Mouse (Mus musculus) inflammation-experienced regulatory T-cells, adult 6 months (primary cell): ENCODE data around the gene Zfp648. TPM values are rescaled to one million over a fixed set of nuclear protein-coding genes. Genes with fewer than 3 reads are reported as not detected.
A peak's percentile ranks its signal among the peaks of the same experiment; 100 is the strongest.

ENCODE experiments used
- ATAC-seq: one replicate; pipeline ENCODE4 v1.8.0; 2017
- polyA plus RNA-seq, 3 experiments: library from polyadenylated mRNA; unstranded; fragments of 100-300 nt; shearing (Covaris generic); gene quantifications; one replicate each; pipeline ENCODE4 v1.2.1; 2017

Gene Zfp648
- not detected for polyA plus RNA-seq

DNA sequence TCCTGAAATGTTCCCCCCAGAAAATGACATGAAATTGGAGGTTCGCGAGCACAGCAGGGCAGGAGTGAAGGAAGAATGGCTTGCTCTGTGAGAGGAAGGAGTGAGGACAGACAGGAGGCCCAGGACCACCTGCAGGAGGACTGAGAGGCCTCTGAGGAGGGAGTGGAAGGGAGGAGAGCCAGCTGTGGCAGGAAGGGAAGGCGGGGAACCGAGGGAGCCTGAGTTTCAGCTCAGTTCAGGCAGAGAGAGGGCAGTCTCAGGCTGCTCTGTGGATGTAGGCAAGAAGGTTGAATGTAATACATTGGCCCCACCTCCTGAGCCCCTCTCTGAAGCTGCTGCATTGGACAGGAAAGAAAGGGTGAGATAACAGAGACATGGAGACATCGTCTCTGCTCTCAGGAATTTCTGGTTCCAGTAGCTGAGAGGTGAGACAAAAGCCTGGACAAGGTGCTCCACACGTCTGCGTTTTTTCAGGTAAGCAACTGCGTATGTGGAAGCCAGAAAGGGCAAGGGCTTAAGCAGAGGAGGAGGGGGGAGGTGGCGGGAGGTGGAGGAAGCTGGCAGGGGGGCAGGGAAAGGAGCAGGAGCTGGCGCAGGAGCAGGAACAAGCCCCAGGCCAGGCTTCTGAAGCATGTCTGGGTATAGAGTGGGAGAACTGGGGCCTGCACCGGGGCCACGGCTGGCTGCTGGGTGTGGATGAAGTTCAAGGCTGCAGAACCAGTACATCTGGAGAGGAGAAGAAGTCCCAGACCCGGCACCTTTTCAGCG, at the start of gene Zfp648:
Gene Zfp648, plus strand, starts transcription at position 233 of the 768 bp plus-strand sequence.
- no peak for ATAC-seq

GRCm38 (mm10) chr1:154152539-154152938, 48.4 kb upstream of the Zfp648 start:
- no peak for ATAC-seq

DNA sequence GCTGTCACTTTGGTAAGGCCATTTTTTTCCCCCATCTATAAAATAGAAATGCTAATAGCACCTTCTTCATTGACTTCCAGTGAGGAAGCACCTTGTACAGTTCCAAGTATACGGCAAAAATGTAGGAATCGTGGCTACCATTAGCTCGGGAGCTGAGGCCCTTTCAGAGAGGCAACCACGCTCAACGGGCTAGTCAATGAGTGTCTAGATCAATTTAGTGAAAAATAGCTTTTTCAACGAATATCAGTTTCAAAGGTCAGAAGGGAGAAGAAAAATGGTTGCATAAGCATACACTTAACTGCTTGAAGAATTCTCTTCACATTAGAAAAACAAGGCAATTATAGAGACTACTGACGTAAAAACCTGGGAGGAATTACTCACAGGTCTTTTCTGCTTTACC, 47.2 kb upstream of the Zfp648 start:
- ATAC-seq, result no peak

- no peak for ATAC-seq
Observed at GRCm38 (mm10) chr1:154156177-154157062, 44.6 kb upstream of the Zfp648 start.

DNA sequence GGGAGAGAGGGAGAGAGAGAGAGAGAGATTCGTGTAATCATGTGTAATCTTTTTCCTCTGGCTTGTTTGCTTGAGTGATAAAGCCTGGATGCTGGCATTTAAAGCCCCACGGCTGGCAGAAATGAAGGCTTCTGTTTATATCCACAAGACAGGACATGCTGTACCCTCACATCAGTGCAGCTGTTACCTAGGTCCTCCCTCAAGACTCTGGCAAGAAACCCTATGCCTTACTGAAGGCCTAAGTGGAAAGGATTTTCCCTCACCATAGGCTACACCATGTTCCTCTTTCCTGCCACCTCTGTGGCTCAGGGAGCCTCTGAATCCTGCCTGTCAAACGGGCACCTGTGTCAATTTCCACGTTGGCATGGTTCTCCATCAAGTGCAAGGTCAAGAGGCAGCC, 43.9 kb upstream of the Zfp648 start:
- ATAC-seq, result no peak

GRCm38 (mm10) chr1:154167696-154168095, 33.3 kb upstream of the Zfp648 start:
- ATAC-seq, result no peak

- ATAC-seq, result no peak
Observed at GRCm38 (mm10) chr1:154175334-154175733, 25.7 kb upstream of the Zfp648 start.

DNA sequence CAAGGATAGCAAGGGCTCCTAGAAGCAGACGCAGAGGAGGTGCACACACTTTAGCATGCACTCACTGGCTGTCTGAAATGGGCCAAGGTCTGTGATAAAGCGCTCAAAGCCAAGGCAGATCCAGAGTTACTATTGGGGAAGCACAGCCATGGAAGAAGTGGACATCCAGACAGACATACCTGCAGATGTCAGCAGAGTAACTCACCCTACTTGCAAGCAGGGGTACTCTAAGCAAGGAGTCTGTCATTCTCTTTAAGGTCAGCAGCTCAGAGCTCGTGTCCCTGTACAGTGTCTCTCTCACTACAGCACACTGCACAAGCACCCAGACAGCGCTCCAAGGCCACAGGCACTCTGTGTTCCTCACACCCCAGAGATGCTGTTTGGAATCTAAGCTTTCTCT, 23.2 kb upstream of the Zfp648 start:
- no peak for ATAC-seq

GRCm38 (mm10) chr1:154178541-154179155, 22.3 kb upstream of the Zfp648 start:
- no peak for ATAC-seq

- peak; percentile 48 for ATAC-seq
Observed at GRCm38 (mm10) chr1:154180952-154181351, 20.0 kb upstream of the Zfp648 start.

DNA sequence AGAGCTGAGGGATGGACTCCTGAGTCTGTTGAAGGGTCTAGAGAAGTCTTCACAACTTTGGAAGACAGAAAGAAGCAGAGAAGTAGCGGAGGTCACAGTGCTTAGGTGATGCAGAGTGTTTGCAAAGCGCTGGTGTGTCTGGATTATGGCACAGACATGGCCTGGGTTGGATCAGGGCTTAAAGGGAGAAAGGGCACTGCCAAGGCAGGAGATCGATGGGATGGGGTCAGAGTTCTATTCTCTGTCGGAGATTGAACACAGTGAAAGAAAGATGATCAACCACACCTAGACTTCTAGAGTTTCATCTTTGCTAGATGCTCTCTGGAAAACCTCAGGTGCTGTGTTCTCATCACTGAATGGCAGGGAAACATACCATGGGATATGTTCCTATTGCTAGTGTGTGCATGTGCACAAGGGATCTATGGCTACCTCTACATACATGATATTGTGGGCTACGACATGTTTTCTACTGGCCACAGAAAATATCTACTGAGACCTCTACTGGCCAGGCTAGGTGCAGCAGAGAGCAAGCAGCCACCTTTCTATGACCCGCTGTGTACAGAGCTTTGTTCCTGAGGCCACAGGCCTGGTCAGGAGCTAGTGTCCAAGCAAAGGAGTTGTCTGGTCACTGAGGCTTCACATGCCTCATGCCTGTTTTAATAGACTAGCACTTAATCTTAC, 18.5 kb upstream of the Zfp648 start:
- no peak for ATAC-seq

DNA sequence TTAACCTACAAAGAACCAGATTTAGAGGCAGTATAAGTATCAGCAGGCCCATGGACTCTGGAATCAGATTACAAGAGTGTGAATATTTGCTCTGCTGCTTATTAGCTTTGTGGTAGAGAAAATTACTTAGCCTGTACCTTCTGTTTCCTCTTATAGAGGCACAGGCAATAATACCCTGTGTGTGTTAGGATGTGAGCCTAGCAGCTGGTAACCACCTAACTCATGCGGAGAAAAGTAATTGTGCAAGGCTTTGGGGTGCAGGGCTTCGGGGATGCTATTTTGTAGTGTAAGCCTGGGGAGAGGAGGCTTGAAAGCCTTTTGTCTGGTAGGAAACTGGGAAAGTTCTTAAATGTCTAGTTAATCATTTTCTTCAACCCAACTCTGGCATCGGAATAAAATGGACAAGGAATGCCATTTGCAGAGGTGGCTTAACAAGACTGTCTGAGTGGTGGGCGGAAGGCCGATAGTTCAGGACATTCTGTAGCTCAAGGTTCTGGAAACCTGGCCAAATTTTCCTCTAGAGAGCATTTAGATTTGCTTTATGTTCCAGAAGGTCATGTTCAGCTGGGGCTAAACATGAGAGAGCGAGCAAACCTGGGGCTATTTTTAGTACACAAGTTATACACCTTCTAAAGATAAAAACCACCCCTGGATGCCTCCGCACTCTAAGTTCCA, 17.8 kb upstream of the Zfp648 start:
- no peak for ATAC-seq

GRCm38 (mm10) chr1:154188229-154188628, 12.8 kb upstream of the Zfp648 start:
- ATAC-seq, result no peak

- no peak for ATAC-seq
Observed at GRCm38 (mm10) chr1:154188631-154189030, 12.4 kb upstream of the Zfp648 start.

GRCm38 (mm10) chr1:154189842-154190530, 11.0 kb upstream of the Zfp648 start:
- ATAC-seq, result no peak

DNA sequence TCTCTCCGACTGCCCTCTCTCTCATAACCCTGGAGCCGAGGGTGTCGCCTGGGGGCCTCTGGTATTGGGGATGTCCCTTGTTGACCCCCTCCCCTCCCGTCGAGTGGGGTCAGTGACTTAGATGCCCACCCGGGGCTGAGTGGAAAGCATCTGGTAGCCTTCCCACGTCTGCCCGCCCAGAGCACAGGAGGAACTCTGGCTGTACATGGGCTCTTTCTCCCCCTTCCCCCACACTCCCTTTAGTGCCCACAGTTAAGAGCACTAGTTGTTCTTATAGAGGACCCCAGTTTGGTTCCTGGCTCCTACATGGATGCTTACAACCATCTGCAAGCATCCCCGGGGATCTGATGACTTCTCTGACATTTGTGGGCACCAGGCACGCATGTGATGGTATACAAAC, 2.1 kb upstream of the Zfp648 start:
- ATAC-seq, result no peak

DNA sequence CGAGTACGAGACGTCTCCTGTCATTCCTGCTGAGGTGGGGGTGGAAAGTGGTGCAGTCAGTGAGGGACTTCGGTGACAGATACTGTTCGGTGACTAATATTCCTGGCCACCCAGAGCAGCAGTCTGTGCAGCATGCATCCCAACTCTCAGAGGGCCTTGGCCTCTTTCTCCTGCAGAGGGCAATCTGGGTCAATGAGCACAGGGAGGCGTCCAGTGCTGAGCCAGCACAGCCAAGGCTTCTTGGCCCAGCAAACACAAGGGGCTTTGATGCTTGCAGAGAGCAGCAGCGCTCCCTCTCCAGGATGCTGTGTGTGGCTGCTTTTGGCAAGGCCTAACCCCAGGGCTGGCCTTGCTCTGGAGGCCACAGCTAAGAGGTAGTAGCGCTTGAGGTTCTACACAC, 1.6 kb downstream of the Zfp648 start:
- no peak for ATAC-seq

- ATAC-seq, result no peak
Observed at GRCm38 (mm10) chr1:154203386-154203785, 2.4 kb downstream of the Zfp648 start.

DNA sequence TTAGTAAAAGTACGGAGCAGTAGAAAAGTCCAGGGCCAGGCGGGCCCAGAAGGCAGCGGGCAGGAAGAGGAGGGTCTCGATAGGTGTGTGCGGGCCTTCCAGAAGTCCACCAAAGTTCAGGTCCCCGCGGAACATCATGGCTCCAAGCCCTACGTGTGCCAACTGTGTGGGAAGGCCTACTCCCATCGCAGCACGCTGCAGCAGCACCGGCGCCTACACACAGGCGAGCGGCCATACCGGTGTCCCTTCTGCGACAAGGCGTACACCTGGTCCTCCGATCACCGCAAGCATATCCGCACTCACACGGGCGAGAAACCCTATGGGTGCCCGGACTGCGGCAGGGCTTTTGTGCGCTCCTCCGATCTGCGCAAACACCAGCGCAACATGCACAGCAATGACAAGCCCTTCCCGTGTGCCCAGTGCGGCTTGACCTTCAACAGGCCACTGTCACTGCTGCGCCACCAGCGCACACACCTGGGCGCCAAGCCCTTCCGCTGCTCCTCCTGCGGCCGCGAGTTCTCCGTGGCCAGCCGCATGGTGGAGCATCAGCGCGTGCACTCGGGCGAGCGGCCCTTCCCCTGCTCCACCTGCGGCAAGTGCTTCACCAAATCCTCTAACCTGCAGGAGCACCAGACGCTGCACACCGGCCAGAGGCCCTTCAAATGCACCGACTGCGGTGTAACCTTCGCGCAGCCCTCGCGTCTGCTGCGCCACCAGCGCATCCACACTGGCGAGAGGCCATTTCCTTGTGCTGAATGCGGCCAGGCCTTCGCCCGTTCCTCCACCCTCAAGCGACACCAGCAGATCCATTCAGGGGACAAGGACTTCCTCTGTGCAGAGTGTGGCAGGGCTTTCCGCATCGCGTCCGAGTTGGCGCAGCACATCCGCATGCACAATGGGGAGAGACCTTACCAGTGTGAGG, 3.9 kb downstream of the Zfp648 start:
- no peak for ATAC-seq

- no peak for ATAC-seq
Observed at GRCm38 (mm10) chr1:154219991-154220390, 19.0 kb downstream of the Zfp648 start.
